Mouse (Mus musculus) midbrain, embryonic 10.5 days (tissue): ENCODE data around the gene Agt. TPM values are rescaled to one million over a fixed set of nuclear protein-coding genes. Genes with fewer than 3 reads are reported as not detected.

Experiments used
- DNase-seq: peaks from one replicate; pipeline ENCODE4 v3.0.0-alpha.2; 2017; ENCODE audit warnings: low spot score
- H3K27ac ChIP-seq: fragments of 300-500 bp; sonication (generic); replicated peaks from 2 replicates; pipeline ENCODE4 v1.5.1; 2016; ENCODE audit warnings: mild to moderate bottlenecking
- H3K27me3 ChIP-seq: fragments of 300-500 bp; sonication (generic); 2 replicates; pipeline ENCODE4 v1.6.1; 2016; ENCODE audit warnings: low read depth, mild to moderate bottlenecking; ENCODE audit not compliant: poor library complexity, severe bottlenecking
- H3K36me3 ChIP-seq: fragments of 300-500 bp; sonication (generic); 2 replicates; pipeline ENCODE4 v1.6.1; 2016; ENCODE audit warnings: mild to moderate bottlenecking, moderate library complexity
- H3K4me1 ChIP-seq: fragments of 300-500 bp; sonication (generic); 2 replicates; pipeline ENCODE4 v1.6.1; 2016
- H3K4me3 ChIP-seq: fragments of 300-500 bp; sonication (generic); 2 replicates; pipeline ENCODE4 v1.5.1; 2016; ENCODE audit warnings: mild to moderate bottlenecking, moderate library complexity
- H3K9me3 ChIP-seq: fragments of 300-500 bp; sonication (generic); replicated peaks from 2 replicates; pipeline ENCODE4 v1.6.1; 2016; ENCODE audit warnings: mild to moderate bottlenecking
- WGBS: fragments of 180-500 bp; shearing (Covaris S2); methylation state at CpG from one replicate; pipeline ENCODE4 v1.1.7; 2016; 5-methylcytosine and 5-hydroxymethylcytosine counted together
- polyA plus RNA-seq: library from polyadenylated mRNA; unstranded; fragments of >200 nt; fragmentation: Nextera tagmentation; extraction: Ambion mirVana; gene quantifications from 2 replicates; pipeline ENCODE4 v1.2.1, GENCODE M21; 2016

The Agt gene
- polyA plus RNA-seq, 1 experiment from 2014 or later = not detected

DNA sequence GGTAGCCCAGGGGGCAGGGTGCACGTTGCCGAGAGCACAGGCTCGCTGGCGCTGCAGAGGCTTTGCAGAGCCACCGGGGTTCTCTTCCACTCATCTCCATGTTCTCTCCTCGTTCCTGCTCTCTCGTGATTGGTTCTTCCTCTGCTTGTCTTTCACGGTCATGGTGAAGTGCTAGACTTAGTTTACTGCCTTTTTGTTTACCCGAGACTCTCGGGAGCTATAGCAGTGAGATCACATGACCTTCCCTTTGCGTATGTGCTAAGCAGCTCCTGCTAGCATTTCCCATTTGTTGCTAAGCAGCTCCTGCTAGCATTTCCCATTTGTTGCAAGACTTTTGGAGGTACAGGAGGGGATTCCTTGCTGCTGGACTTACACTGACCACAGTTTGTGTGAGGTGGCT, 22.2 kb downstream of the Agt start:
- no peak overlapping the region for H3K4me3 ChIP-seq
- no peak overlapping the region for H3K27ac ChIP-seq
- H3K27me3 ChIP-seq = no peaks in the 10 kb centered on the region
- 80% methylated on average over 11 of the region's 11 CpGs for WGBS
- peaks cover 98% of the 10 kb centered on the region for H3K36me3 ChIP-seq
- H3K4me1 ChIP-seq = no peaks in the 10 kb centered on the region
- H3K9me3 ChIP-seq = no peaks in the 10 kb centered on the region
- no peak for DNase-seq

DNA sequence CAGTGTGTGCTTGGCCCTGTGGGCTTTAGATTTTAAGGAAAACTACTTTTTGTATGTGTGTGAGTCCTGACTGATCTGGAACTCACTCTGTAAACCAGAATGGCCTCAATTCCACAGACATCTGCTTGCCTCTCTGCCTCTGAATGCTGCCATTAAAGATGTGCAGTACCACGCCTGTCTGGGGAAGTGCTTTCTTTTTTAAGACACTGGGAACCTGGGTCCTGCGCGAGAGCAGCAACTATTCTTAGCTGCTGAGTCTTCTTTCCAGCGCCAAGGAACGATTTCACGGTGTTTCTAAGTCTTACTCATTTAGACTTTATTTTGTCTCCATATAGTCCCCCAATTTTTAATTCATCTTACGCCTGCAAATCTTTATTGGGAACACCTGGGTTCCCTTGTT, 22.7 kb downstream of the Agt start:
- peaks cover 98% of the 10 kb centered on the region for H3K36me3 ChIP-seq
- H3K27ac ChIP-seq = no peak overlapping the region
- no peaks in the 10 kb centered on the region for H3K4me1 ChIP-seq
- DNase-seq = no peak
- 94% methylated on average over 7 of the region's 7 CpGs for whole genome bisulfite sequencing
- no peaks in the 10 kb centered on the region for H3K9me3 ChIP-seq
- no peak overlapping the region for H3K4me3 ChIP-seq
- H3K27me3 ChIP-seq = no peaks in the 10 kb centered on the region

DNA sequence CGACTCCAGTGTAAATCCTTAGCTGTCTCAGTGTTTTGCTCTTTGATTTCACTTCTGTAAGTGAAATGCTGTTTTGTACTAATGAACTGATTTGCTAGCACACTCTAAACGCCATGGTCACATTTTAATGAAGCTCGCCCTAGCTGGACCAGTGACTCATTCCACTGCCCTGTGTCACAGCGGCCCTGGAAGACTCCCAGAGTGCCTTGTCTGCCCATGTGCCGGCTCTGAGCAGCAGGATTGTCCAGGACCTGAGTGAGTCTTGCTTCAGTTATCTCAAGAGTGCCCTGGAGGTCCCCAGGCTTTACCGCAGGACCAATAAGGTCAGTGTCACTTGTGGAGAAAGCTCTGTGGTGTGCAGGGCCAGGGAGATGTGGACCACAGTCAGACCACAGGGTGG, 23.1 kb downstream of the Agt start:
- Histone ChIP-seq H3K27ac (no peak overlapping the region), H3K36me3 (peaks cover 98% of the 10 kb centered on the region), H3K4me3 (no peak overlapping the region), H3K9me3 (no peaks in the 10 kb centered on the region), H3K4me1 (no peaks in the 10 kb centered on the region), H3K27me3 (no peaks in the 10 kb centered on the region)
- DNase-seq = no peak
- 92% methylated on average over 6 of the region's 6 CpGs for WGBS

DNA sequence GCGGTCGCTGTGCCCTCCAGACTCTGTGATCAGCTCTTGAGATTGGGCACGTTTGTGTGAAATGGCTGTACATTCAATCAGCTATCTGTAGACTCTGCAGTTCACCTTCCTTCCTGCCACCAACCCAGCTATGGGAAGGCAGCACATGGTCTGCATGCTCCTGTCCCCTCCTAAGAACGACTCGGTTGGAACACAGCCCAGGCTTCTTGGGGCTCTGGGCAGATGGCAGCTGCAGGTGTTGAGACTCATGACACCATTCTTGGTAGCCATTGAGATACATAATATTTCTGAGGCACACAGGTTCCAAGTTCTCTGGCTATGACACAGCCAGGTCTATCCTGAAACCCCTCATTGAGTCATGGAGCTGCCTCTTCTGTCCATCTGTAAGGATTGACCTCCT, 26.2 kb downstream of the Agt start:
- DNase-seq = no peak
- H3K9me3 ChIP-seq = no peaks in the 10 kb centered on the region
- no peak overlapping the region for H3K27ac ChIP-seq
- no peaks in the 10 kb centered on the region for H3K27me3 ChIP-seq
- no peak overlapping the region for H3K4me3 ChIP-seq
- 93% methylated on average over 5 of the region's 5 CpGs for WGBS
- no peaks in the 10 kb centered on the region for H3K4me1 ChIP-seq
- peaks cover 99% of the 10 kb centered on the region for H3K36me3 ChIP-seq

DNA sequence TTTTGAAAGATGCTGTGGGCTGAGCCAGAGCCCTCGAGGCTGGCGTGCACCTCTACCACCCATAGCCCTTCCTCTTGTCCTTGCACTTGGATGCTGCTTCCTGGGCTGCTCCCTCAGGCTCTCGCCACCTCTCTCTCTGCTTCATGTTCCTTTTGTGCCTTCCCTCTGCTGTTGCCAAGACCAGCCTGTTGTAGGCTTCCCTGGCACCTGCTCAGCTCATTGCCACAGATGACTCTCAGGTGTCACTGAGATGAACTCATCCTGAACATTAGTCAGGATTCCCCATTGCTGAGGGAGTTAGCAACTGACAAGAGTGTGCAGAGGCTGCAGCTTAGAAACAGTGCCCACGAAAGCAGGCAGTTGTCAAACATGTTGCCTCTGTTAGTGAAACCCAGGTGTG, 27.5 kb downstream of the Agt start:
- Histone ChIP-seq H3K27me3 (no peaks in the 10 kb centered on the region), H3K9me3 (no peaks in the 10 kb centered on the region), H3K4me1 (no peaks in the 10 kb centered on the region), H3K4me3 (no peak overlapping the region), H3K36me3 (peaks cover 97% of the 10 kb centered on the region), H3K27ac (no peak overlapping the region)
- no peak for DNase-seq
- 96% methylated on average over 4 of the region's 4 CpGs for WGBS

DNA sequence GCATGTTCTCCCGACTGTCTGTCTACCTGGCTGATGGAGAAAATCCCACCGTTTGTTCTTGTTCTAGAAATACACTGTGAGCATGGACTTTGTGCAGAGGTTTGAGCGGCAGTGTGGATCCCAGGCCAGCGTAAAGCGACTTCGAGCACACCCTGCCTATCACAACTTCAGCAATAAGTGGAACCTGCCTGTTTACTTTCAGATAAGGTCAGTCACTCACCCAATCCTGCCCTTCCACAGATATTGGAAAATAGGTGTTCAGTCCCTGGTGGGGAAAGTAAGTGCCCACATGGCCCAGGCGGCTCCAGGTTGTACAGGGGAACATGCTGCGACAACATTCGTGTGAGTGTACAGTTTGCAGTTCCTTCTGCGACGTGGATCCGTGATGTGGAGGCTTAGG, 28.6 kb downstream of the Agt start:
- Histone ChIP-seq H3K4me3 (no peak overlapping the region), H3K36me3 (peaks cover 94% of the 10 kb centered on the region), H3K27ac (no peak overlapping the region), H3K9me3 (no peaks in the 10 kb centered on the region), H3K27me3 (no peaks in the 10 kb centered on the region), H3K4me1 (no peaks in the 10 kb centered on the region)
- no peak for DNase-seq
- 95% methylated on average over 12 of the region's 12 CpGs for WGBS

DNA sequence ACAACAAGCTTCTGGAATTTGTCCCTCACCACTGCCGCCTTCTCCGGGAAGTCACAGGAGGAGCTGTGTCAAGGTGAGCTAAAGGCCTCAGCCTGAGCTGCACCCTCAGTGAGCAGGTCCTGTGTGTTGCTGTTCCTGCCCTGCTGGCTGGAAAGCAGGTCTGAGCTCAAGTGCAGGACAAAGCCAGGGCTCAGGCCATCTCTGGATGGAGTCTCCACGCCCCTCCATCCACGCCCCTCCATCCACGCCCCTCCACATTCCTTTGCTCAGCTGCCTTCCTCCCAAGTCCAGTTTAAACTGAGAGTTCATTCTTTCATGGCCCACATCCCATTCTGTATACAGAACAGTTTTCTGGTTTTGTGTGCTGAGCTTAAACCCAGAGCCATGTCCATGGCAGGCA, 34.1 kb downstream of the Agt start:
- no peaks in the 10 kb centered on the region for H3K4me1 ChIP-seq
- no peak overlapping the region for H3K27ac ChIP-seq
- H3K27me3 ChIP-seq = no peaks in the 10 kb centered on the region
- peaks cover 93% of the 10 kb centered on the region for H3K36me3 ChIP-seq
- WGBS = 94% methylated on average over 5 of the region's 5 CpGs
- no peaks in the 10 kb centered on the region for H3K9me3 ChIP-seq
- DNase-seq = no peak
- no peak overlapping the region for H3K4me3 ChIP-seq

DNA sequence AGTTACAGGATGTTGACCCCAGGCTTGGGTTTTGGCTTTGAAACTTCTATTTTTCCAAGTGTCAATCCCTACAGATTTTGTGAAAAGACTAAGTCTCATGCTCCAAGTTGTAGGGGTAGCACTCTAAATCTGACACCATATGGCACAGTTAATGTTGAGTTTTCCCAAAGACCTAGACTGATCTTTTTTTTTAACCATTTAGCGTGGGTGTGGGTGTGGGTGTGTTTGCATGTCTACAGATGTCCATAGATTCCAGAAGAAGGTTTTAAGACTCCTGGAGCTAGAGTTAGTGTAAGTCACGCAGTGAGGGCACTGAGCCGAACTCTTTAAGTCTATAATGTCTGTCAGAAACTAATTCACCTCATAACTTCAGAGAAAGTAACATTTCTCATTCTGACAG, 36.9 kb downstream of the Agt start:
- Histone ChIP-seq H3K9me3 (no peaks in the 10 kb centered on the region), H3K27me3 (no peaks in the 10 kb centered on the region), H3K27ac (no peak overlapping the region), H3K4me3 (no peak overlapping the region), H3K36me3 (peaks cover 88% of the 10 kb centered on the region), H3K4me1 (no peaks in the 10 kb centered on the region)
- DNase-seq = no peak
- 94% methylated on average over 3 of the region's 3 CpGs for WGBS

DNA sequence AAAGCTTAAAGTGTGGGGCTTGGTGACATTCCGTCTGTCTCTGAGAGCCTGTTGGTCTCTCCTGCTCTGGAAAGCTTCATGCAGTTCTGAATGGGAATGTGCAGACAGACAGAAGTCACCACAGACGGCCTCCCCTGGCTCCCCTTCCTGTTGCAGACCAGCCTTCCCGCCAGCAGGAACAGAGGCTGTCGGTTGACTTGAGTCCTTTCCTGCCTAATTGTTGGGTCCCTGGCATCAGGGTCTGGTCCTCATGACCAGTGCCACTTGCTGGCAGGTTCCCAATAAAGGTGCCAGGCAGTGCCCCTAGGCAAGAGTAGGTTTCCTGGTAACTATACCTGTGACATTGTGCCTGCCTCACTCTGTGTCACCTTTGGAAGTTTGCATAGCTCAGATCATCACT, 38.5 kb downstream of the Agt start:
- H3K9me3 ChIP-seq = no peaks in the 10 kb centered on the region
- no peak overlapping the region for H3K27ac ChIP-seq
- WGBS = 87% methylated on average over 4 of the region's 4 CpGs
- H3K4me3 ChIP-seq = no peak overlapping the region
- H3K36me3 ChIP-seq = peaks cover 94% of the 10 kb centered on the region
- H3K27me3 ChIP-seq = no peaks in the 10 kb centered on the region
- H3K4me1 ChIP-seq = no peaks in the 10 kb centered on the region
- no peak for DNase-seq

DNA sequence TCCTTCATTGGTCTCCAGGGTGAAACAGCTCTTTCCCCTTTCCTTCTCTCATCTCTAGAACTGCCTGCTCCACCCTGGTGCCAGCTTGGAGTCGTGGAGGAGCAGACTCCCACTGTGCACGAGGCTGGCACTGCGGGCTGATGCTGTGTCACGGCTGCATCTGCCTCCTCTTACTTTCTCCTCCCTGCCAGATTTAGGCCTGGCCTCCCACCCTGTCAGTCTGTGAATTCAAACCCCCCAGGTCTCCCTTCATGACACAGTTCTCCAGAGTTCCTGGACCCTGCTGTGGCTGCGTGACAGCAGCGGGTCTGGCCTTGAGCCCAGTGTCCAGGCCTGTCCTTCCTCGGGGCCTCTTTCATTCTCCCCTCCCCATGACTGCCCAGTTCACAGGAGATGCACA, 39.0 kb downstream of the Agt start:
- Histone ChIP-seq H3K27me3 (no peaks in the 10 kb centered on the region), H3K4me1 (no peaks in the 10 kb centered on the region), H3K27ac (no peak overlapping the region), H3K4me3 (no peak overlapping the region), H3K36me3 (peaks cover 94% of the 10 kb centered on the region), H3K9me3 (no peaks in the 10 kb centered on the region)
- WGBS = 91% methylated on average over 7 of the region's 7 CpGs
- no peak for DNase-seq

DNA sequence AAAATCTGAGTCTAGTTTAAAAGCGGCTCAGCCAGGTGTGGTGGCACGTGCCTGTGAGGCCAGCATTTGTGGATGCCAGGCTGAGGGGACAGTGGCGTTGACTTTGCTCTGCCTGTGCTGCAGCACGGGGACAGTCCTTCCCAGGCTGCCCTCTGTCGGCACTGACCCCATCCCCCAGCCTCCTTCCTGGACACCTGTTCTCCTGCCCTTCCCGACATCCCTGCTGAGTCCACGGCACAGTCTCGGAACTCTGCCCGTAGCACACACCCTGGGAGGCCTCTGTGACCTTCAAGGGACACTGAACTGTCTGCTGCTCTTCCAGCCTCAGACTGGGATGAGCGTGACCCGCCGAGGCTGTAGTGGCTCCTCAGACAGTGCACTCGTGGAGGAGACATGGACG, 39.4 kb downstream of the Agt start:
- no peaks in the 10 kb centered on the region for H3K27me3 ChIP-seq
- DNase-seq = no peak
- 88% methylated on average over 14 of the region's 14 CpGs for WGBS
- H3K4me1 ChIP-seq = no peaks in the 10 kb centered on the region
- peaks cover 91% of the 10 kb centered on the region for H3K36me3 ChIP-seq
- no peaks in the 10 kb centered on the region for H3K9me3 ChIP-seq
- no peak overlapping the region for H3K27ac ChIP-seq
- no peak overlapping the region for H3K4me3 ChIP-seq

DNA sequence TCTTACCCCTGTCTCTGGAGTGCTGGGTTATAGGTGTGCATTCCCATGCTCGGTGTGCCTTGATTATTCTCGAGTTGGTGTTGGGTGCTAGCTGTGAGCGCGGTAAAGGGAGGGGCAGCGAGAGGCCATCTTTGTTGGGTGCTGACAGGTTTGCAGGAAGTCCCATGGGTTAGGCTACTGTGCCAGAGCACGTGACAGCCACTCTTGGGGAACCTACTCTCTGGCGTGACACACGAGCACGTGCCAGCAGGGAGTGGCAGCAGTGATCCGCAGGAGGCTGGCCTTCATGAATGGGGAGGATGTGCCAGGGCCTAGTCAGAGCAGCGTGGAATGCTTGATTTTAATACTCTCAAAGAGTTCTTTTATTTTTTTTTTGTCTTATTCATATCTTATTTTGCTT, 43.2 kb downstream of the Agt start:
- Histone ChIP-seq H3K27me3 (no peaks in the 10 kb centered on the region), H3K4me3 (no peak overlapping the region), H3K4me1 (peaks cover 10% of the 10 kb centered on the region), H3K36me3 (peaks cover 59% of the 10 kb centered on the region), H3K27ac (no peak overlapping the region), H3K9me3 (no peaks in the 10 kb centered on the region)
- 93% methylated on average over 11 of the region's 11 CpGs for WGBS
- DNase-seq = no peak

DNA sequence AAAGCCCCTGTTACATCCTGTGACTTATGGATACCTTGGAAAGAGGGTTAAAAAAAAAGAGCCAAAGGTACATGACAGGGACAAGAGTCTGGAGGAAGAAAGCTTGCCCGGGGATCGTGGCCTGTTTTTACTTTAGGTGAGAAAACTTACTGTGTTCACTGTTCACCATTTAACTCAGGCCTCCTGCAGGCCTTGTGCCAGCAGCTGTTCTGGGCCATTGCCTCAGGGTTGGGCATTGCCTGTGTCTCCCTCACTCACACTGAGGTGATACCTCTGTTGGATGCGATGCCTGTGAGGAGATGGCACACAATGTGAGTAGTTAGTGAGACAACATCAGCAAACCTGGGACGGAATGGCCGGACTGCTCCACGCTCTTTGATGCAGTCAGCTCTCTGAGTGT, 47.6 kb downstream of the Agt start:
- Histone ChIP-seq H3K9me3 (no peaks in the 10 kb centered on the region), H3K27me3 (no peaks in the 10 kb centered on the region), H3K27ac (no peak overlapping the region), H3K36me3 (peaks cover 21% of the 10 kb centered on the region), H3K4me3 (peak overlapping the region; percentile 90), H3K4me1 (peaks cover 12% of the 10 kb centered on the region)
- WGBS = 93% methylated on average over 6 of the region's 6 CpGs
- no peak for DNase-seq
